Mouse (Mus musculus) thymus, adult 18-20 months (tissue): ENCODE measurements at regions not wholly inside any gene's neighbourhood (a gene's known extent, or its start where the extent isn't known, plus 50 kb on each side); places are given as distances from the start of the nearest gene placed in this dataset.

ENCODE experiments used
- DNase-seq, 2 experiments: peaks; one replicate each; pipeline ENCODE4 v3.0.0; 2022; ENCODE audit warnings: mixed read lengths in 2 of 2

GRCm38 (mm10) chr13:71334925-71335324, 493.3 kb upstream of the Adamts16 start:
- DNase-seq, result no peak

- no peak for DNase-seq
Measured at GRCm38 (mm10) chr13:71333146-71333545, 491.5 kb upstream of the Adamts16 start.

- DNase-seq, result no peak
Measured at GRCm38 (mm10) chr13:71330321-71330720, 488.7 kb upstream of the Adamts16 start.

- no peak for DNase-seq
Measured at GRCm38 (mm10) chr13:71327802-71328753, 486.5 kb upstream of the Adamts16 start.

GRCm38 (mm10) chr13:71320489-71320888, 478.9 kb upstream of the Adamts16 start:
- DNase-seq, result no peak

GRCm38 (mm10) chr13:71303956-71304355, 462.3 kb upstream of the Adamts16 start:
- DNase-seq, result no peak

GRCm38 (mm10) chr13:71275991-71276390, 434.4 kb upstream of the Adamts16 start:
- no peak for DNase-seq

GRCm38 (mm10) chr13:71274139-71274538, 432.5 kb upstream of the Adamts16 start:
- no peak for DNase-seq

GRCm38 (mm10) chr13:71273485-71273884, 431.9 kb upstream of the Adamts16 start:
- no peak for DNase-seq

GRCm38 (mm10) chr13:71273067-71273466, 431.5 kb upstream of the Adamts16 start:
- no peak for DNase-seq

GRCm38 (mm10) chr13:71272431-71272830, 430.8 kb upstream of the Adamts16 start:
- no peak for DNase-seq

- no peak for DNase-seq
Measured at GRCm38 (mm10) chr13:71271727-71272418, 430.3 kb upstream of the Adamts16 start.

GRCm38 (mm10) chr13:71270370-71270769, 428.8 kb upstream of the Adamts16 start:
- no peak for DNase-seq

- DNase-seq, result no peak
Measured at GRCm38 (mm10) chr13:71269496-71269895, 427.9 kb upstream of the Adamts16 start.

GRCm38 (mm10) chr13:71263315-71263878, 421.8 kb upstream of the Adamts16 start:
- DNase-seq, result no peak

GRCm38 (mm10) chr13:71262575-71263295, 421.1 kb upstream of the Adamts16 start:
- no peak for DNase-seq

- no peak for DNase-seq
Measured at GRCm38 (mm10) chr13:71254016-71254415, 412.4 kb upstream of the Adamts16 start.

- DNase-seq, result no peak
Measured at GRCm38 (mm10) chr13:71248261-71249031, 406.8 kb upstream of the Adamts16 start.

GRCm38 (mm10) chr13:71247241-71247640, 405.6 kb upstream of the Adamts16 start:
- no peak for DNase-seq

GRCm38 (mm10) chr13:71245326-71245725, 403.7 kb upstream of the Adamts16 start:
- DNase-seq, result no peak

GRCm38 (mm10) chr13:71239782-71240181, 398.2 kb upstream of the Adamts16 start:
- DNase-seq, result no peak

- no peak for DNase-seq
Measured at GRCm38 (mm10) chr13:71235338-71235737, 393.7 kb upstream of the Adamts16 start.
